Mouse (Mus musculus): ENCODE data around the gene Map4k5. TPM values are rescaled to one million over a fixed set of nuclear protein-coding genes. Genes with fewer than 3 reads are reported as not detected.

Gene Map4k5
- polyA plus RNA-seq, 1 experiment from 2014 or later = 65.7 TPM

GRCm38 (mm10) chr12:69814272-69814671 is 78.7 kb downstream of the Map4k5 start:
- in situ Hi-C loops (cut with MboI; ENCODE audit: low pct_unique_long_range_greater_than_20kb) = no loop called here
- no peak for TF ChIP-seq CTCF (IDR thresholded peaks at IDR 0.05)
- CTCF ChIA-PET = interaction anchor here (1.1 kb wide), 1 partner anchor 10 kb away, joined by 3 read pairs; no protein-coding TSS in a partner anchor
- DNase-seq (ENCODE audit: low read depth, low spot score) = peak; percentile 68
- POLR2A ChIA-PET = no interaction called here
- peak; percentile 87 for ATAC-seq
- H3K27me3 ChIP-seq = no peaks in the 10 kb centered on the region

- POLR2A ChIA-PET = interaction anchor here (1.2 kb wide), 1 partner anchor 24 kb away, joined by 3 read pairs; no protein-coding TSS in a partner anchor
- in situ Hi-C loops (cut with MboI; ENCODE audit: low pct_unique_long_range_greater_than_20kb) = no loop called here
- ATAC-seq (no peak), DNase-seq (ENCODE audit: low read depth, low spot score) (no peak)
- CTCF ChIA-PET = interaction anchor here (1.1 kb wide), 1 partner anchor 9 kb away, joined by 3 read pairs; no protein-coding TSS in a partner anchor
- no peak for TF ChIP-seq CTCF (IDR thresholded peaks at IDR 0.05)
- H3K27me3 ChIP-seq = no peaks in the 10 kb centered on the region
These were observed 79.4 kb downstream of the Map4k5 start for GRCm38 (mm10) chr12:69813596-69813995.

GRCm38 (mm10) chr12:69812986-69813385 is 80.0 kb downstream of the Map4k5 start:
- no peaks in the 10 kb centered on the region for H3K27me3 ChIP-seq
- POLR2A ChIA-PET = interaction anchor here (0.7 to 1.2 kb wide), 3 partner anchors 12 to 54 kb away, joined by 3 to 4 read pairs (median 3); no protein-coding TSS in a partner anchor
- in situ Hi-C loops (cut with MboI; ENCODE audit: low pct_unique_long_range_greater_than_20kb) = no loop called here
- ATAC-seq (no peak), DNase-seq (ENCODE audit: low read depth, low spot score) (no peak)
- no peak for TF ChIP-seq CTCF (IDR thresholded peaks at IDR 0.05)
- CTCF ChIA-PET = no interaction called here

- TF ChIP-seq CTCF (IDR thresholded peaks at IDR 0.05) = no peak
- H3K27me3 ChIP-seq = no peaks in the 10 kb centered on the region
- no peak for ATAC-seq
- no peak for DNase-seq (ENCODE audit: low read depth, low spot score)
- in situ Hi-C loops (cut with MboI; ENCODE audit: low pct_unique_long_range_greater_than_20kb) = no loop called here
- ChIA-PET POLR2A (interaction anchor here (1.1 kb wide), 1 partner anchor 11 kb away, joined by 3 read pairs; no protein-coding TSS in a partner anchor), CTCF (no interaction called here)
These were observed 81.0 kb downstream of the Map4k5 start for GRCm38 (mm10) chr12:69811976-69812375.

GRCm38 (mm10) chr12:69809439-69809838 is 83.6 kb downstream of the Map4k5 start:
- no peaks in the 10 kb centered on the region for H3K27me3 ChIP-seq
- ATAC-seq (no peak), DNase-seq (ENCODE audit: low read depth, low spot score) (peak; percentile 50)
- in situ Hi-C loops (cut with MboI; ENCODE audit: low pct_unique_long_range_greater_than_20kb) = no loop called here
- CTCF ChIA-PET = no interaction called here
- no peak for TF ChIP-seq CTCF (IDR thresholded peaks at IDR 0.05)
- POLR2A ChIA-PET = no interaction called here

- in situ Hi-C loops (cut with MboI; ENCODE audit: low pct_unique_long_range_greater_than_20kb) = no loop called here
- DNase-seq (ENCODE audit: low read depth, low spot score) = no peak
- TF ChIP-seq CTCF (IDR thresholded peaks at IDR 0.05) = no peak
- no peak for ATAC-seq
- POLR2A ChIA-PET = interaction anchor here (1.2 kb wide), 1 partner anchor 9 kb away, joined by 3 read pairs; no protein-coding TSS in a partner anchor
- H3K27me3 ChIP-seq = no peaks in the 10 kb centered on the region
- CTCF ChIA-PET = no interaction called here
These were observed 85.5 kb downstream of the Map4k5 start for GRCm38 (mm10) chr12:69807399-69807985.

GRCm38 (mm10) chr12:69805148-69805547 is 87.9 kb downstream of the Map4k5 start:
- ATAC-seq (no peak), DNase-seq (ENCODE audit: low read depth, low spot score) (no peak)
- no peaks in the 10 kb centered on the region for H3K27me3 ChIP-seq
- CTCF ChIA-PET = interaction anchor here (1.0 kb wide), 1 partner anchor 9 kb away, joined by 3 read pairs; no protein-coding TSS in a partner anchor
- TF ChIP-seq CTCF (IDR thresholded peaks at IDR 0.05) = no peak
- in situ Hi-C loops (cut with MboI; ENCODE audit: low pct_unique_long_range_greater_than_20kb) = no loop called here
- POLR2A ChIA-PET = interaction anchor here (0.6 to 1.1 kb wide), 2 partner anchors 88 to 121 kb away, joined by 3 to 6 read pairs; partner anchors contain the start of gene Map4k5

GRCm38 (mm10) chr12:69804393-69805070 is 88.5 kb downstream of the Map4k5 start:
- H3K27me3 ChIP-seq = no peaks in the 10 kb centered on the region
- no peak for ATAC-seq
- in situ Hi-C loops (cut with MboI; ENCODE audit: low pct_unique_long_range_greater_than_20kb) = no loop called here
- TF ChIP-seq CTCF (IDR thresholded peaks at IDR 0.05) = no peak
- ChIA-PET CTCF (interaction anchor here (1.0 kb wide), 1 partner anchor 10 kb away, joined by 3 read pairs; no protein-coding TSS in a partner anchor), POLR2A (no interaction called here)
- no peak for DNase-seq (ENCODE audit: low read depth, low spot score)

- ATAC-seq (no peak), DNase-seq (ENCODE audit: low read depth, low spot score) (no peak)
- ChIA-PET CTCF (interaction anchor here (0.8 kb wide), 1 partner anchor 45 kb away, joined by 3 read pairs; no protein-coding TSS in a partner anchor), POLR2A (no interaction called here)
- H3K27me3 ChIP-seq = no peaks in the 10 kb centered on the region
- no peak for TF ChIP-seq CTCF (IDR thresholded peaks at IDR 0.05)
- in situ Hi-C loops (cut with MboI; ENCODE audit: low pct_unique_long_range_greater_than_20kb) = no loop called here
These were observed 89.8 kb downstream of the Map4k5 start for GRCm38 (mm10) chr12:69803196-69803595.

- ATAC-seq (no peak), DNase-seq (ENCODE audit: low read depth, low spot score) (no peak)
- ChIA-PET POLR2A (interaction anchor here (0.7 kb wide), 1 partner anchor 12 kb away, joined by 3 read pairs; no protein-coding TSS in a partner anchor), CTCF (no interaction called here)
- in situ Hi-C loops (cut with MboI; ENCODE audit: low pct_unique_long_range_greater_than_20kb) = no loop called here
- no peaks in the 10 kb centered on the region for H3K27me3 ChIP-seq
- TF ChIP-seq CTCF (IDR thresholded peaks at IDR 0.05) = no peak
These were observed 92.4 kb downstream of the Map4k5 start for GRCm38 (mm10) chr12:69800586-69800985.

GRCm38 (mm10) chr12:69796311-69796710 is 96.7 kb downstream of the Map4k5 start:
- ChIA-PET POLR2A (no interaction called here), CTCF (no interaction called here)
- no peak for TF ChIP-seq CTCF (IDR thresholded peaks at IDR 0.05)
- DNase-seq (ENCODE audit: low read depth, low spot score) = no peak
- no peaks in the 10 kb centered on the region for H3K27me3 ChIP-seq
- ATAC-seq = no peak
- in situ Hi-C loops (cut with MboI; ENCODE audit: low pct_unique_long_range_greater_than_20kb) = no loop called here

Measured in Patski (cell line).